Comparison of ENCODE assay signal across 12 mouse cellular contexts in genomic region chr12:88408323-88409047, GRCm38 (mm10). TPM values are rescaled to one million over a fixed set of nuclear protein-coding genes. Genes with fewer than 3 reads are reported as not detected.
DNase-seq lines count a peak whose midpoint lies in the region; ATAC-seq and TF ChIP-seq lines count a peak whose summit lies in the region.
"Had no signal": no experiment of that assay in that cellular context is flagged by ENCODE, and none has a peak within 500 bp of the region (broad histone marks: within the 10 kb centered on the region; RNA-seq: fewer than 3 reads in every experiment).

No protein-coding gene starts in this region.

- TF ChIP-seq EP300 in lung, postnatal 0 days (IDR thresholded peaks at IDR 0.05): no peak

- H3K27ac ChIP-seq in lung, postnatal 0 days (ENCODE audit: low read length): no peak overlapping the region
- H3K27ac ChIP-seq: embryonic facial prominence, embryonic 15.5 days; macrophage had no signal

- no peaks in the 10 kb centered on the region for H3K27me3 ChIP-seq in lung, postnatal 0 days (replicated peaks; ENCODE audit: insufficient read depth, low read length)
- H3K27me3 ChIP-seq: embryonic facial prominence, embryonic 15.5 days had no signal

- ATAC-seq in lung, postnatal 0 days: peak; percentile 28; the same call in 1 of the 2 replicates
- peak; percentile 54 to 70 for ATAC-seq in hematopoietic stem cell, adult 5-6 weeks (replicated peaks in 1 of 2; ENCODE audit: insufficient read depth in 1 of 2, low FRiP score in 2 of 2, low TSS enrichment in 1 of 2, low read depth in 1 of 2, poor library complexity in 2 of 2, severe bottlenecking in 2 of 2)

- H3K4me3 ChIP-seq in lung, postnatal 0 days (ENCODE audit: low read depth, low read length): no peak overlapping the region
- H3K4me3 ChIP-seq: embryonic facial prominence, embryonic 15.5 days had no signal

- H3K4me1 ChIP-seq in lung, postnatal 0 days (ENCODE audit: insufficient read depth, low read depth, low read length): no peaks in the 10 kb centered on the region
- H3K4me1 ChIP-seq: embryonic facial prominence, embryonic 15.5 days had no signal

- H3K4me2 ChIP-seq in lung, postnatal 0 days (replicated peaks; ENCODE audit: low read depth, low read length): 0 out of 2 replicates have a peak overlapping the region, but pooled peaks have one; percentile 3
- H3K4me2 ChIP-seq: embryonic facial prominence, embryonic 15.5 days had no signal

- no peaks in the 10 kb centered on the region for H3K9me3 ChIP-seq in lung, postnatal 0 days (ENCODE audit: low read length)
- H3K9me3 ChIP-seq: embryonic facial prominence, embryonic 15.5 days had no signal

- peak; percentile 30 for DNase-seq in lung, postnatal 0 days (ENCODE audit: low spot score)
- no peak for DNase-seq in lung, postnatal 4 days
- peak; percentile 30 for DNase-seq in ZHBTc4 (ENCODE audit: low read depth, low spot score)
- peak; percentile 27 for DNase-seq in mesoderm, embryonic 11.5 days (ENCODE audit: low read depth, low spot score)
- DNase-seq in adrenal gland, postnatal 4 days (ENCODE audit: low spot score in 2 of 2): no peak
- no peak for DNase-seq in thymus, postnatal 14 days
- DNase-seq in urinary bladder, postnatal 36 days (ENCODE audit: low spot score in 2 of 2): no peak
- DNase-seq: gastrocnemius, postnatal 10 days; heart, postnatal 4 days had no signal

- no peak overlapping the region for H3K9ac ChIP-seq in lung, postnatal 0 days (replicated peaks; ENCODE audit: low read depth)
- H3K9ac ChIP-seq: embryonic facial prominence, embryonic 15.5 days had no signal

- WGBS in lung, postnatal 0 days: 48% methylated on average over 11 of the region's 11 CpGs

- no peak for TF ChIP-seq CTCF in lung, postnatal 0 days (IDR thresholded peaks at IDR 0.05)

- no peaks in the 10 kb centered on the region for H3K36me3 ChIP-seq in lung, postnatal 0 days (ENCODE audit: insufficient read depth, low read length)

RNA-seq across cellular contexts. Expression of gene Adck1, which starts 48.1 kb away (rescaled TPM):
- polyA plus RNA-seq in lung, postnatal 0 days (2015; fragmentation: Nextera tagmentation; extraction: Ambion mirVana): 12.5 and 12.9 TPM in 2 replicates
- total RNA-seq in hematopoietic stem cell, adult 5-6 weeks (2017): 15.1 and 22.7 TPM in 2 replicates
- 10 to 100 TPM; 20.5 to 22.6 TPM for total RNA-seq in adrenal gland, postnatal 4 days (2021)

Comparison
In these comparisons a context has a peak if more than half of its experiments do, and no peak if none do; other contexts are left out.
1. DNase-seq: peak in lung, postnatal 0 days (single experiment), ZHBTc4 (single experiment) and mesoderm, embryonic 11.5 days (single experiment); none in lung, postnatal 4 days (0 of 2), adrenal gland, postnatal 4 days (0 of 2), thymus, postnatal 14 days (single experiment) and urinary bladder, postnatal 36 days (0 of 2).